Mouse (Mus musculus) liver, embryonic 14.5 days (tissue): ENCODE results near the gene Ints12.

Experiments
- CTCF ChIP-seq: IDR thresholded peaks from 2 replicates; pipeline ENCODE4 v1.5.1; 2016; ENCODE audit warnings: antibody characterized with exemption, low read depth, control low read depth
- EP300 ChIP-seq: IDR thresholded peaks from 2 replicates; pipeline ENCODE4 v1.6.1; 2016; ENCODE audit warnings: antibody characterized with exemption, low read depth

GRCm38 (mm10) chr3:133094305-133094704 lies 2.7 kb downstream of the Ints12 start:
- TF ChIP-seq CTCF (no peak), EP300 (no peak)
